Mouse (Mus musculus) neural tube, embryonic 15.5 days (tissue): ENCODE measurements around the gene Surf4. TPM values are rescaled to one million over a fixed set of nuclear protein-coding genes. Genes with fewer than 3 reads are reported as not detected.

Source experiments
- ATAC-seq: fragments of 200-750 bp; cut with Nextera tagmentation; 2 replicates; pipeline ENCODE4 v1.8.0; 2017; ENCODE audit warnings: mild to moderate bottlenecking, moderate TSS enrichment, moderate library complexity; ENCODE audit not compliant: low FRiP score
- H3K27ac ChIP-seq: fragments of 300-500 bp; sonication (generic); replicated peaks from 2 replicates; pipeline ENCODE4 v1.5.1; 2015; ENCODE audit warnings: mild to moderate bottlenecking, inconsistent platforms
- H3K27me3 ChIP-seq: fragments of 300-500 bp; sonication (generic); replicated peaks from 2 replicates; pipeline ENCODE4 v1.6.1; 2015; ENCODE audit warnings: inconsistent platforms
- H3K36me3 ChIP-seq: fragments of 300-500 bp; sonication (generic); 2 replicates; pipeline ENCODE4 v1.6.1; 2015; ENCODE audit warnings: inconsistent platforms
- H3K4me1 ChIP-seq: fragments of 300-500 bp; sonication (generic); 2 replicates; pipeline ENCODE4 v1.6.1; 2015; ENCODE audit warnings: inconsistent platforms
- H3K4me2 ChIP-seq: fragments of 300-500 bp; sonication (generic); 2 replicates; pipeline ENCODE4 v1.6.1; 2015; ENCODE audit warnings: inconsistent platforms, mild to moderate bottlenecking, moderate library complexity
- H3K4me3 ChIP-seq: fragments of 300-500 bp; sonication (generic); replicated peaks from 2 replicates; pipeline ENCODE4 v1.5.1; 2015; ENCODE audit warnings: mild to moderate bottlenecking, inconsistent platforms
- H3K9ac ChIP-seq: fragments of 300-500 bp; sonication (generic); replicated peaks from 2 replicates; pipeline ENCODE4 v1.6.1; 2015; ENCODE audit warnings: mild to moderate bottlenecking, inconsistent platforms
- H3K9me3 ChIP-seq: fragments of 300-500 bp; sonication (generic); replicated peaks from 2 replicates; pipeline ENCODE4 v1.6.1; 2016; ENCODE audit warnings: inconsistent platforms
- WGBS: fragments of 180-500 bp; shearing (Covaris S2); methylation state at CpG from one replicate; pipeline ENCODE4 v1.1.7; 2015; ENCODE audit warnings: mixed read lengths; 5-methylcytosine and 5-hydroxymethylcytosine counted together
- polyA plus RNA-seq: library from polyadenylated mRNA; unstranded; fragments of >200 nt; fragmentation: Nextera tagmentation; extraction: Ambion mirVana; gene quantifications from 2 replicates; pipeline ENCODE4 v1.2.1, GENCODE M21; 2015

Gene Surf4
- 110 and 126 TPM in 2 replicates for polyA plus RNA-seq

- Histone ChIP-seq H3K4me3 (peak within 1 kb of the TSS; percentile 89), H3K4me1 (peaks cover 39% of the 10 kb centered on the region), H3K27ac (peak within 1 kb of the TSS; percentile 80), H3K36me3 (peaks cover 20% of the 10 kb centered on the region), H3K9me3 (no peaks in the 10 kb centered on the region), H3K4me2 (peak within 1 kb of the TSS; percentile 79), H3K9ac (peak within 1 kb of the TSS; percentile 98), H3K27me3 (no peaks in the 10 kb centered on the region)
- ATAC-seq, result peak; percentile 96
- WGBS, result 1% methylated on average over 60 of the region's 70 CpGs
These were observed at the start of gene Surf4, which contains the start of gene Stkld1 for GRCm38 (mm10) chr2:26933304-26934055. TSS of gene Surf4 (minus strand) at chr2:26933928. TSS of gene Stkld1 (plus strand) at chr2:26934047.

- Histone ChIP-seq H3K4me3 (no peak overlapping the region), H3K36me3 (no peaks in the 10 kb centered on the region), H3K4me1 (no peaks in the 10 kb centered on the region), H3K27ac (no peak overlapping the region), H3K9ac (no peak overlapping the region), H3K27me3 (no peaks in the 10 kb centered on the region), H3K9me3 (no peaks in the 10 kb centered on the region), H3K4me2 (no peak overlapping the region)
- 76% methylated on average over 1 of the region's 1 CpGs for WGBS
- ATAC-seq, result no peak
These were observed 46.6 kb upstream of the Surf4 start for GRCm38 (mm10) chr2:26980361-26980760.

- H3K4me3 ChIP-seq, result no peak overlapping the region
- H3K36me3 ChIP-seq, result no peaks in the 10 kb centered on the region
- no peak for ATAC-seq
- no peak overlapping the region for H3K9ac ChIP-seq
- H3K4me1 ChIP-seq, result no peaks in the 10 kb centered on the region
- H3K27ac ChIP-seq, result no peak overlapping the region
- no peaks in the 10 kb centered on the region for H3K9me3 ChIP-seq
- H3K4me2 ChIP-seq, result no peak overlapping the region
- no peaks in the 10 kb centered on the region for H3K27me3 ChIP-seq
- 72% methylated on average over 4 of the region's 4 CpGs for WGBS
These were observed 40.2 kb upstream of the Surf4 start for GRCm38 (mm10) chr2:26973960-26974359.

GRCm38 (mm10) chr2:26973116-26973515 is 39.4 kb upstream of the Surf4 start, which contains the start of gene Adamts13:
TSS of gene Adamts13 (plus strand) at chr2:26973416.
- Histone ChIP-seq H3K36me3 (no peaks in the 10 kb centered on the region), H3K27ac (no peak within 1 kb of the TSS), H3K4me1 (no peaks in the 10 kb centered on the region), H3K9me3 (no peaks in the 10 kb centered on the region), H3K9ac (no peak within 1 kb of the TSS), H3K4me3 (no peak within 1 kb of the TSS), H3K27me3 (no peaks in the 10 kb centered on the region), H3K4me2 (no peak within 1 kb of the TSS)
- ATAC-seq, result no peak
- whole genome bisulfite sequencing, result 72% methylated on average over 3 of the region's 3 CpGs

- Histone ChIP-seq H3K27me3 (no peaks in the 10 kb centered on the region), H3K4me3 (no peak overlapping the region), H3K27ac (no peak overlapping the region), H3K9ac (no peak overlapping the region), H3K4me2 (no peak overlapping the region), H3K36me3 (no peaks in the 10 kb centered on the region; the same call in 1 of the 2 replicates), H3K4me1 (peaks cover 17% of the 10 kb centered on the region), H3K9me3 (no peaks in the 10 kb centered on the region)
- WGBS, result 76% methylated on average over 2 of the region's 2 CpGs
- ATAC-seq, result no peak
These were observed 33.5 kb upstream of the Surf4 start for GRCm38 (mm10) chr2:26967262-26967661.

GRCm38 (mm10) chr2:26964724-26965370 is 31.1 kb upstream of the Surf4 start:
- peak overlapping the region; percentile 59 for H3K4me3 ChIP-seq
- peak overlapping the region; percentile 61 for H3K9ac ChIP-seq
- peak overlapping the region; percentile 62 for H3K4me2 ChIP-seq
- peaks cover 10% of the 10 kb centered on the region for H3K36me3 ChIP-seq
- no peaks in the 10 kb centered on the region for H3K27me3 ChIP-seq
- no peaks in the 10 kb centered on the region for H3K9me3 ChIP-seq
- H3K4me1 ChIP-seq, result peaks cover 37% of the 10 kb centered on the region
- WGBS, result 16% methylated on average over 14 of the region's 14 CpGs
- peak overlapping the region; percentile 95 for H3K27ac ChIP-seq
- ATAC-seq, result peak; percentile 2; the same call in 1 of the 2 replicates

- Histone ChIP-seq H3K9ac (peak within 1 kb of the TSS; percentile 61), H3K4me3 (peak within 1 kb of the TSS; percentile 59), H3K4me1 (peaks cover 37% of the 10 kb centered on the region), H3K27ac (peak within 1 kb of the TSS; percentile 95), H3K36me3 (peaks cover 14% of the 10 kb centered on the region), H3K9me3 (no peaks in the 10 kb centered on the region), H3K4me2 (peak within 1 kb of the TSS; percentile 62), H3K27me3 (no peaks in the 10 kb centered on the region)
- under 1% methylated on average over 50 of the region's 50 CpGs for WGBS
- ATAC-seq, result peak; percentile 96
These were observed 30.4 kb upstream of the Surf4 start, which contains the start of gene Rexo4 for GRCm38 (mm10) chr2:26963923-26964723. TSS of gene Rexo4 (minus strand) at chr2:26964386.

GRCm38 (mm10) chr2:26960756-26961155 is 27.0 kb upstream of the Surf4 start:
- no peaks in the 10 kb centered on the region for H3K9me3 ChIP-seq
- H3K4me3 ChIP-seq, result no peak overlapping the region
- H3K9ac ChIP-seq, result no peak overlapping the region; the same call in none of the 2 replicates
- WGBS, result 74% methylated on average over 4 of the region's 4 CpGs
- H3K4me1 ChIP-seq, result peaks cover 37% of the 10 kb centered on the region
- H3K36me3 ChIP-seq, result peaks cover 47% of the 10 kb centered on the region
- no peak overlapping the region for H3K4me2 ChIP-seq
- no peaks in the 10 kb centered on the region for H3K27me3 ChIP-seq
- H3K27ac ChIP-seq, result no peak overlapping the region
- no peak for ATAC-seq

- no peak overlapping the region for H3K27ac ChIP-seq
- no peaks in the 10 kb centered on the region for H3K9me3 ChIP-seq
These were observed 23.7 kb upstream of the Surf4 start for GRCm38 (mm10) chr2:26957488-26957859.

GRCm38 (mm10) chr2:26956811-26957487 is 23.2 kb upstream of the Surf4 start:
- WGBS, result 95% methylated on average over 12 of the region's 12 CpGs
- Histone ChIP-seq H3K27me3 (no peaks in the 10 kb centered on the region), H3K9ac (no peak overlapping the region), H3K4me3 (no peak overlapping the region), H3K27ac (no peak overlapping the region), H3K4me2 (no peak overlapping the region), H3K9me3 (no peaks in the 10 kb centered on the region), H3K4me1 (peaks cover 17% of the 10 kb centered on the region), H3K36me3 (peaks cover 84% of the 10 kb centered on the region)
- ATAC-seq, result no peak

More at GRCm38 (mm10) chr2:26957488-26957859, 23.7 kb upstream of the Surf4 start:
- peaks cover 22% of the 10 kb centered on the region for H3K4me1 ChIP-seq
- no peak overlapping the region for H3K4me2 ChIP-seq
- H3K27me3 ChIP-seq, result no peaks in the 10 kb centered on the region
- H3K9ac ChIP-seq, result no peak overlapping the region
- H3K36me3 ChIP-seq, result peaks cover 78% of the 10 kb centered on the region
- no peak for ATAC-seq
- H3K4me3 ChIP-seq, result no peak overlapping the region
- WGBS, result 95% methylated on average over 2 of the region's 2 CpGs
